Mouse (Mus musculus): ENCODE measurements around the gene Fgf9. TPM values are rescaled to one million over a fixed set of nuclear protein-coding genes. Genes with fewer than 3 reads are reported as not detected.
A peak's percentile ranks its signal among the peaks of the same experiment; 100 is the strongest.

Gene Fgf9
- polyA plus RNA-seq, 1 experiment from 2014 or later, result 16.3 TPM

DNA sequence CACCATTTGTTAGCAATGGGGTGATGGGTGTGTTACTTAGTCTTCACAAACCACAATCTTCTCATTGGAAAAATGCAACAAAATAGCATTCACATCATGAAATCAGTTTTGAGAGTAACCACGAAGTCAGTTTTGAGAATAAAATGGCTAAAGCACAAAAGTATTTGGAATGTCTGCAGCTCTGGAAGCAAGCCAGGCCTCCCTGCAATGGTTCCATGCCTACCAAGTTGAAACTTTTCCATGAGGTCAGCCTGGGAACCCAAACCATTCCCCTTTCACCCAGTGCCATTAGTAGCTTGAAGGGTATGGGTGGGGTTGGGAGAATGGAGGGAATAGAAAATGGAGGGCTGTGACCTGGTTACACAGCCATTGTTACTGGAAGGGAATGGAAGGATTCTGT is 1.7 kb upstream of the Fgf9 start:
- no peak for DNase-seq (ENCODE audit: low spot score)
- Histone ChIP-seq H3K4me2 (ENCODE audit: low read length) (no peak overlapping the region), H3K4me1 (replicated peaks; ENCODE audit: insufficient read depth, low read length) (0 out of 2 replicates have a peak, but pooled peaks cover 5% of the 10 kb centered on the region), H3K36me3 (ENCODE audit: insufficient read depth, low read length) (no peaks in the 10 kb centered on the region), H3K4me3 (replicated peaks; ENCODE audit: low read depth, low read length) (no peak overlapping the region), H3K27ac (no peak overlapping the region), H3K9me3 (replicated peaks; ENCODE audit: low read length) (no peaks in the 10 kb centered on the region), H3K27me3 (ENCODE audit: insufficient read depth, low read length) (no peaks in the 10 kb centered on the region), H3K9ac (ENCODE audit: low read depth, low read length) (no peak overlapping the region)
- no peak for TF ChIP-seq CTCF (IDR thresholded peaks at IDR 0.05; ENCODE audit: low read depth)
- 77% methylated on average over 1 of the region's 1 CpGs for WGBS
- ATAC-seq (replicated peaks; ENCODE audit: low FRiP score, low read depth), result no peak

- H3K27me3 ChIP-seq (ENCODE audit: insufficient read depth, low read length), result 0 out of 2 replicates have a peak, but pooled peaks cover under 1% of the 10 kb centered on the region
- no peak for TF ChIP-seq CTCF (IDR thresholded peaks at IDR 0.05; ENCODE audit: low read depth)
- WGBS, result 5% methylated on average over 6 of the region's 6 CpGs
These were observed 420 bp upstream of the Fgf9 start for GRCm38 (mm10) chr14:58069927-58070326.

DNA sequence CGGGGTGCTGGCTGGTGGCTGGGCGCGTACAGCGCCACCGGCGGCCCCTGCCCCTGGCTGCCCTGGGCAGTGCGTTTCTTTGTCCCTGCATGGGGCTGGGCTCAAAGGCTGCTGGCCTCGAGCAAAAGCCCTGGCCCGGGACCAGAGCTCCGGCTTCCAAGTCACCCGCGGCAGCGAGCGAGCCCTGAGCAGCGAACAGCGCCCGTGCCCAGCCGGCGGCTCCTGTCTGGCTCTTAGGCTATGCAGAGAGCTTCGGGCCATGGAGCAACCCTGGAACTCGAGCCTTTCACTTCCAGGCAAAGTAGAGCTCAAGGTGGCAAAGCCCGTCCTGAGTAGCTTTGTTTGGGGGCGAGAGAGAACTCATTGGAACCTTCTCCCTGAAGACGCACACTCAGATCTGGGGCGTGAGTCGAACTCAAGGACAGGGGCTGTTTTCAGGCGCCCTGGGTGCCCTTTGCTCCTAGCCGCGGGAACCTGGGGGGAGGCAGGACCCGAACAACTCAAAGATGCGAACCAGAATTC is 834 bp downstream of the Fgf9 start:
- peak overlapping the region; percentile 75 for H3K27ac ChIP-seq
- H3K27me3 ChIP-seq (ENCODE audit: insufficient read depth, low read length), result peaks cover 13% of the 10 kb centered on the region
- H3K4me2 ChIP-seq (ENCODE audit: low read length), result peak overlapping the region; percentile 87
- H3K4me1 ChIP-seq (replicated peaks; ENCODE audit: insufficient read depth, low read length), result peaks cover 10% of the 10 kb centered on the region; the same call in 1 of the 2 replicates
- TF ChIP-seq CTCF (IDR thresholded peaks at IDR 0.05; ENCODE audit: low read depth), result no peak
- H3K36me3 ChIP-seq (ENCODE audit: insufficient read depth, low read length), result no peaks in the 10 kb centered on the region
- DNase-seq (ENCODE audit: low spot score), result peak; percentile 57
- WGBS, result under 1% methylated on average over 31 of the region's 31 CpGs
- H3K9me3 ChIP-seq (replicated peaks; ENCODE audit: low read length), result no peaks in the 10 kb centered on the region
- H3K9ac ChIP-seq (ENCODE audit: low read depth, low read length), result peak overlapping the region; percentile 66
- ATAC-seq (replicated peaks; ENCODE audit: low FRiP score, low read depth), result peak; percentile 36; the same call in 1 of the 2 replicates
- peak overlapping the region; percentile 63 for H3K4me3 ChIP-seq (replicated peaks; ENCODE audit: low read depth, low read length)

More at GRCm38 (mm10) chr14:58069927-58070326, 420 bp upstream of the Fgf9 start:
- Histone ChIP-seq H3K9me3 (replicated peaks; ENCODE audit: low read length) (no peaks in the 10 kb centered on the region), H3K4me1 (replicated peaks; ENCODE audit: insufficient read depth, low read length) (0 out of 2 replicates have a peak, but pooled peaks cover 10% of the 10 kb centered on the region), H3K4me2 (ENCODE audit: low read length) (peak overlapping the region; percentile 87), H3K27ac (no peak overlapping the region), H3K4me3 (replicated peaks; ENCODE audit: low read depth, low read length) (peak overlapping the region; percentile 63), H3K36me3 (ENCODE audit: insufficient read depth, low read length) (no peaks in the 10 kb centered on the region), H3K9ac (ENCODE audit: low read depth, low read length) (no peak overlapping the region)
- ATAC-seq (replicated peaks; ENCODE audit: low FRiP score, low read depth) (no peak), DNase-seq (ENCODE audit: low spot score) (peak; percentile 58)

GRCm38 (mm10) chr14:58071830-58072770 is 1.8 kb downstream of the Fgf9 start:
- no peaks in the 10 kb centered on the region for H3K9me3 ChIP-seq (replicated peaks; ENCODE audit: low read length)
- peak overlapping the region; percentile 66 for H3K9ac ChIP-seq (ENCODE audit: low read depth, low read length)
- peak overlapping the region; percentile 63 for H3K4me3 ChIP-seq (replicated peaks; ENCODE audit: low read depth, low read length)
- H3K36me3 ChIP-seq (ENCODE audit: insufficient read depth, low read length), result no peaks in the 10 kb centered on the region
- peak overlapping the region; percentile 87 for H3K4me2 ChIP-seq (ENCODE audit: low read length)
- no peak for TF ChIP-seq CTCF (IDR thresholded peaks at IDR 0.05; ENCODE audit: low read depth)
- H3K27ac ChIP-seq, result peak overlapping the region; percentile 75
- H3K4me1 ChIP-seq (replicated peaks; ENCODE audit: insufficient read depth, low read length), result peaks cover 10% of the 10 kb centered on the region; the same call in 1 of the 2 replicates
- peak; percentile 74 for DNase-seq (ENCODE audit: low spot score)
- peaks cover 18% of the 10 kb centered on the region for H3K27me3 ChIP-seq (ENCODE audit: insufficient read depth, low read length)
- WGBS, result under 1% methylated on average over 85 of the region's 85 CpGs
- ATAC-seq (replicated peaks; ENCODE audit: low FRiP score, low read depth), result peak; percentile 81

GRCm38 (mm10) chr14:58072771-58073501 is 2.6 kb downstream of the Fgf9 start:
- ATAC-seq (replicated peaks; ENCODE audit: low FRiP score, low read depth), result no peak
- peak overlapping the region; percentile 87 for H3K4me2 ChIP-seq (ENCODE audit: low read length)
- H3K4me1 ChIP-seq (replicated peaks; ENCODE audit: insufficient read depth, low read length), result peaks cover 10% of the 10 kb centered on the region; the same call in 1 of the 2 replicates
- peak; percentile 13 for DNase-seq (ENCODE audit: low spot score)
- under 1% methylated on average over 29 of the region's 29 CpGs for WGBS
- peak overlapping the region; percentile 66; the same call in 1 of the 2 replicates for H3K9ac ChIP-seq (ENCODE audit: low read depth, low read length)
- no peaks in the 10 kb centered on the region for H3K36me3 ChIP-seq (ENCODE audit: insufficient read depth, low read length)
- H3K4me3 ChIP-seq (replicated peaks; ENCODE audit: low read depth, low read length), result peak overlapping the region; percentile 63
- no peak for TF ChIP-seq CTCF (IDR thresholded peaks at IDR 0.05; ENCODE audit: low read depth)
- peaks cover 18% of the 10 kb centered on the region for H3K27me3 ChIP-seq (ENCODE audit: insufficient read depth, low read length)
- H3K27ac ChIP-seq, result peak overlapping the region; percentile 75; the same call in 1 of the 2 replicates
- H3K9me3 ChIP-seq (replicated peaks; ENCODE audit: low read length), result no peaks in the 10 kb centered on the region
